Mouse (Mus musculus) midbrain, embryonic 10.5 days (tissue): ENCODE results near the gene Hist1h4f. TPM values are rescaled to one million over a fixed set of nuclear protein-coding genes. Genes with fewer than 3 reads are reported as not detected.

Experiments used
- DNase-seq: peaks from one replicate; pipeline ENCODE4 v3.0.0-alpha.2; 2017; ENCODE audit warnings: low spot score
- H3K27ac ChIP-seq: fragments of 300-500 bp; sonication (generic); replicated peaks from 2 replicates; pipeline ENCODE4 v1.5.1; 2016; ENCODE audit warnings: mild to moderate bottlenecking
- H3K27me3 ChIP-seq: fragments of 300-500 bp; sonication (generic); 2 replicates; pipeline ENCODE4 v1.6.1; 2016; ENCODE audit warnings: low read depth, mild to moderate bottlenecking; ENCODE audit not compliant: poor library complexity, severe bottlenecking
- H3K36me3 ChIP-seq: fragments of 300-500 bp; sonication (generic); 2 replicates; pipeline ENCODE4 v1.6.1; 2016; ENCODE audit warnings: mild to moderate bottlenecking, moderate library complexity
- H3K4me1 ChIP-seq: fragments of 300-500 bp; sonication (generic); 2 replicates; pipeline ENCODE4 v1.6.1; 2016
- H3K4me3 ChIP-seq: fragments of 300-500 bp; sonication (generic); 2 replicates; pipeline ENCODE4 v1.5.1; 2016; ENCODE audit warnings: mild to moderate bottlenecking, moderate library complexity
- H3K9me3 ChIP-seq: fragments of 300-500 bp; sonication (generic); replicated peaks from 2 replicates; pipeline ENCODE4 v1.6.1; 2016; ENCODE audit warnings: mild to moderate bottlenecking
- WGBS: fragments of 180-500 bp; shearing (Covaris S2); methylation state at CpG from one replicate; pipeline ENCODE4 v1.1.7; 2016; 5-methylcytosine and 5-hydroxymethylcytosine counted together
- microRNA-seq: library from miRNA; unstranded; fragments of <30 nt; microRNA quantifications from one replicate; pipeline ENCODE4, GENCODE M21; 2017
- polyA plus RNA-seq: library from polyadenylated mRNA; unstranded; fragments of >200 nt; fragmentation: Nextera tagmentation; extraction: Ambion mirVana; gene quantifications from 2 replicates; pipeline ENCODE4 v1.2.1, GENCODE M21; 2016

The Hist1h4f gene
- polyA plus RNA-seq, 1 experiment from 2014 or later, result 1.7 TPM

- Histone ChIP-seq H3K36me3 (no peaks in the 10 kb centered on the region), H3K27me3 (no peaks in the 10 kb centered on the region), H3K27ac (no peak overlapping the region), H3K9me3 (no peaks in the 10 kb centered on the region), H3K4me3 (no peak overlapping the region), H3K4me1 (peaks cover 59% of the 10 kb centered on the region)
- no peak for DNase-seq
- 25% methylated on average over 4 of the region's 4 CpGs for WGBS
Observed at GRCm38 (mm10) chr13:23502916-23503315, 48.5 kb downstream of the Hist1h4f start.

GRCm38 (mm10) chr13:23502031-23502567, 49.3 kb downstream of the Hist1h4f start:
- Histone ChIP-seq H3K4me1 (peaks cover 59% of the 10 kb centered on the region), H3K27ac (no peak overlapping the region), H3K9me3 (no peaks in the 10 kb centered on the region), H3K4me3 (peak overlapping the region; percentile 45), H3K36me3 (no peaks in the 10 kb centered on the region), H3K27me3 (no peaks in the 10 kb centered on the region)
- DNase-seq, result no peak
- 32% methylated on average over 9 of the region's 9 CpGs for WGBS

GRCm38 (mm10) chr13:23501511-23501910, 49.9 kb downstream of the Hist1h4f start:
- DNase-seq, result no peak
- Histone ChIP-seq H3K36me3 (no peaks in the 10 kb centered on the region), H3K27me3 (no peaks in the 10 kb centered on the region), H3K27ac (no peak overlapping the region), H3K4me1 (peaks cover 58% of the 10 kb centered on the region), H3K4me3 (peak overlapping the region; percentile 45), H3K9me3 (no peaks in the 10 kb centered on the region)
- WGBS, result 19% methylated on average over 5 of the region's 5 CpGs

Small RNAs within 50 kb of the gene (microRNA-seq; reads per million reads assigned to microRNA genes)
- gene Gm44297 (0.90 reads per million), gene Gm44359 (not detected), gene Gm44394 (not detected), gene n-TStga1 (3.6 reads per million, percentile 6 among the genes with 10 or more reads in this experiment)

Other genes with a start within 250 kb of the Hist1h4f start
- gene Zfp322a, start 182.4 kb downstream of the Hist1h4f start, polyA plus RNA-seq, result 55.6 and 58.6 TPM in 2 replicates
- 14.3 and 14.7 TPM in 2 replicates for gene Abt1, start 127.8 kb downstream of the Hist1h4f start, polyA plus RNA-seq
- 0.04 and 0.06 TPM in 2 replicates for gene Btn1a1, start 85.7 kb downstream of the Hist1h4f start, polyA plus RNA-seq
- 0.26 and 0.38 TPM in 2 replicates for gene Btn2a2, start 62.8 kb downstream of the Hist1h4f start, polyA plus RNA-seq
- gene Hist1h4h, start 20.6 kb downstream of the Hist1h4f start, polyA plus RNA-seq, result 2.0 and 4.1 TPM in 2 replicates
- gene Hist1h2af, start 17.7 kb downstream of the Hist1h4f start, polyA plus RNA-seq, result 4.7 and 9.5 TPM in 2 replicates
- 5.5 and 5.6 TPM in 2 replicates for gene Hist1h3g, start 16.2 kb downstream of the Hist1h4f start, polyA plus RNA-seq
- gene Hist1h2bh, start 8.3 kb downstream of the Hist1h4f start, polyA plus RNA-seq, result 1.00 and 1.0 TPM in 2 replicates
- gene Hist1h3f, start 7.6 kb downstream of the Hist1h4f start, polyA plus RNA-seq, result 1.1 and 1.5 TPM in 2 replicates
- gene Hist1h1d, start 1.6 kb upstream of the Hist1h4f start, polyA plus RNA-seq, result 0.58 and 0.63 TPM in 2 replicates
- 5.1 and 7.2 TPM in 2 replicates for gene Hist1h3e, start 10.7 kb upstream of the Hist1h4f start, polyA plus RNA-seq
- 85.6 and 104 TPM in 2 replicates for gene Hist1h2ae, start 19.6 kb upstream of the Hist1h4f start, polyA plus RNA-seq
- 4.5 and 6.4 TPM in 2 replicates for gene Hist1h2bg, start 19.7 kb upstream of the Hist1h4f start, polyA plus RNA-seq
- gene Hist1h2bf, start 22.5 kb upstream of the Hist1h4f start, polyA plus RNA-seq, result 3.8 TPM in 2 replicates
- 0.67 and 1.3 TPM in 2 replicates for gene Hist1h2ad, start 22.7 kb upstream of the Hist1h4f start, polyA plus RNA-seq
- gene Hist1h3d, start 24.1 kb upstream of the Hist1h4f start, polyA plus RNA-seq, result 6.2 and 10.8 TPM in 2 replicates
- 95.1 and 103 TPM in 2 replicates for gene Hist1h4d, start 29.9 kb upstream of the Hist1h4f start, polyA plus RNA-seq
- gene Hist1h2be, start 69.5 kb upstream of the Hist1h4f start, polyA plus RNA-seq, result 3.1 and 3.2 TPM in 2 replicates
- 18.0 and 22.4 TPM in 2 replicates for gene Hist1h1e, start 70.9 kb upstream of the Hist1h4f start, polyA plus RNA-seq
- 1.3 TPM in 2 replicates for gene Hist1h2ac, start 132.3 kb upstream of the Hist1h4f start, polyA plus RNA-seq
- gene Hist1h2bc, start 132.6 kb upstream of the Hist1h4f start, polyA plus RNA-seq, result 22.1 and 23.9 TPM in 2 replicates
- not detected in 2 replicates for gene Hist1h1t, start 144.2 kb upstream of the Hist1h4f start, polyA plus RNA-seq
- gene Hist1h4c, start 146.8 kb upstream of the Hist1h4f start, polyA plus RNA-seq, result 4.9 and 5.1 TPM in 2 replicates
- gene Hfe, start 159.2 kb upstream of the Hist1h4f start, polyA plus RNA-seq, result 2.3 and 2.5 TPM in 2 replicates
- 8.8 and 9.5 TPM in 2 replicates for gene Hist1h1c, start 187.2 kb upstream of the Hist1h4f start, polyA plus RNA-seq
- 7.3 and 9.5 TPM in 2 replicates for gene Hist1h3c, start 194.0 kb upstream of the Hist1h4f start, polyA plus RNA-seq
- gene Hist1h2bb, start 195.1 kb upstream of the Hist1h4f start, polyA plus RNA-seq, result 2.3 and 2.4 TPM in 2 replicates
- gene Hist1h2ab, start 199.5 kb upstream of the Hist1h4f start, polyA plus RNA-seq, result 44.4 and 45.3 TPM in 2 replicates
- 8.1 and 11.3 TPM in 2 replicates for gene Hist1h3b, start 200.6 kb upstream of the Hist1h4f start, polyA plus RNA-seq
- 4.9 and 6.9 TPM in 2 replicates for gene Hist1h4b, start 205.4 kb upstream of the Hist1h4f start, polyA plus RNA-seq
- gene Hist1h4a, start 209.6 kb upstream of the Hist1h4f start, polyA plus RNA-seq, result 0.42 TPM in 1 of 2 replicates, not detected in the other
- gene Hist1h3a, start 210.7 kb upstream of the Hist1h4f start, polyA plus RNA-seq, result 3.6 and 3.9 TPM in 2 replicates
- gene Hist1h1a, start 212.0 kb upstream of the Hist1h4f start, polyA plus RNA-seq, result 1.7 and 2.7 TPM in 2 replicates
- gene Trim38, start 218.3 kb upstream of the Hist1h4f start, polyA plus RNA-seq, result 0.20 TPM in 1 of 2 replicates, not detected in the other